Mouse (Mus musculus) urinary bladder, postnatal 4 days (tissue): ENCODE measurements around the gene Cd48.
"Not testable (repeated sequence)": the region's sequence is repeated elsewhere in the genome, so short reads cannot be mapped to it uniquely, and the experiment has no call there.

Experiments
- DNase-seq, 2 experiments: peaks; one replicate each; pipeline ENCODE4 v3.0.0; 2021 to 2022; ENCODE audit warnings: low spot score in 2 of 2

Cd48 gene

GRCm38 (mm10) chr1:171681531-171682299, at the start of gene Cd48:
Gene Cd48, plus strand, starts transcription at chr1:171682009.
- no peak for DNase-seq

- DNase-seq = no peak
These were observed 46.1 kb upstream of the Cd48 start for GRCm38 (mm10) chr1:171635696-171636095.

- DNase-seq = no peak
These were observed 44.7 kb upstream of the Cd48 start for GRCm38 (mm10) chr1:171637101-171637500.

- no peak for DNase-seq
These were observed 43.1 kb upstream of the Cd48 start for GRCm38 (mm10) chr1:171638686-171639085.

- DNase-seq = no peak
These were observed 41.0 kb upstream of the Cd48 start for GRCm38 (mm10) chr1:171640796-171641195.

GRCm38 (mm10) chr1:171643612-171644011, 38.2 kb upstream of the Cd48 start:
- DNase-seq = no peak

GRCm38 (mm10) chr1:171646429-171646940, 35.3 kb upstream of the Cd48 start:
- no peak for DNase-seq

GRCm38 (mm10) chr1:171647716-171648115, 34.1 kb upstream of the Cd48 start:
- DNase-seq = no peak

GRCm38 (mm10) chr1:171648840-171649239, 33.0 kb upstream of the Cd48 start:
- DNase-seq = no peak

GRCm38 (mm10) chr1:171652734-171653133, 29.1 kb upstream of the Cd48 start, which contains the start of gene Slamf7:
Gene Slamf7, minus strand, starts transcription at chr1:171653035.
- no peak for DNase-seq

GRCm38 (mm10) chr1:171658561-171658991, 23.2 kb upstream of the Cd48 start:
- no peak for DNase-seq

GRCm38 (mm10) chr1:171660423-171660822, 21.4 kb upstream of the Cd48 start:
- no peak for DNase-seq

- no peak for DNase-seq
These were observed 20.3 kb upstream of the Cd48 start for GRCm38 (mm10) chr1:171661482-171661881.

- DNase-seq = no peak
These were observed 18.1 kb upstream of the Cd48 start for GRCm38 (mm10) chr1:171663757-171664156.

GRCm38 (mm10) chr1:171666350-171666749, 15.5 kb upstream of the Cd48 start:
- DNase-seq = no peak

GRCm38 (mm10) chr1:171667160-171667559, 14.6 kb upstream of the Cd48 start:
- DNase-seq = no peak

- DNase-seq = not testable (repeated sequence)
These were observed 9.4 kb upstream of the Cd48 start for GRCm38 (mm10) chr1:171672451-171672850.

- DNase-seq = no peak
These were observed 8.8 kb upstream of the Cd48 start for GRCm38 (mm10) chr1:171672854-171673475.

- no peak for DNase-seq
These were observed 7.3 kb upstream of the Cd48 start for GRCm38 (mm10) chr1:171674467-171674866.

GRCm38 (mm10) chr1:171677721-171678120, 4.1 kb upstream of the Cd48 start:
- DNase-seq = no peak

GRCm38 (mm10) chr1:171681009-171681408, 800 bp upstream of the Cd48 start:
- DNase-seq = no peak

GRCm38 (mm10) chr1:171684923-171685322, 3.1 kb downstream of the Cd48 start:
- DNase-seq = no peak

GRCm38 (mm10) chr1:171687320-171687719, 5.5 kb downstream of the Cd48 start:
- no peak for DNase-seq
